Mouse (Mus musculus): ENCODE measurements around the gene Plpp3.

GRCm38 (mm10) chr4:105129212-105129611, 27.9 kb upstream of the Plpp3 start:
- TF ChIP-seq CHD2 (IDR thresholded peaks at IDR 0.05; ENCODE audit: low read length): no peak
- TF ChIP-seq POLR2AphosphoS2 (IDR thresholded peaks at IDR 0.05; ENCODE audit: low read length): no peak
- TF ChIP-seq BHLHE40 (IDR thresholded peaks at IDR 0.05; ENCODE audit: borderline replicate concordance, low read depth, low read length): no peak
